Mouse (Mus musculus) G1E (cell line): Measurements from ENCODE around the gene Eif4h. TPM values are rescaled to one million over a fixed set of nuclear protein-coding genes. Genes with fewer than 3 reads are reported as not detected.
"Not testable (repeated sequence)": the region's sequence is repeated elsewhere in the genome, so short reads cannot be mapped to it uniquely, and the experiment has no call there.

Experiments used
- ATAC-seq: 2 replicates; pipeline ENCODE4 v1.8.0; 2016; ENCODE audit warnings: mild to moderate bottlenecking; ENCODE audit not compliant: insufficient number of reproducible peaks, poor library complexity, low FRiP score, severe bottlenecking; ENCODE audit errors: extremely low read depth
- DNase-seq: peaks from one replicate; pipeline ENCODE4 v3.0.0; 2012; ENCODE audit warnings: low spot score
- H3K27me3 ChIP-seq: 2 replicates; pipeline ENCODE4 v1.6.1; 2012; ENCODE audit warnings: mild to moderate bottlenecking, low read length, inconsistent platforms; ENCODE audit not compliant: insufficient read depth
- H3K36me3 ChIP-seq: replicated peaks from 2 replicates; pipeline ENCODE3; 2012; ENCODE audit warnings: mild to moderate bottlenecking, inconsistent platforms
- H3K4me1 ChIP-seq: 2 replicates; pipeline ENCODE4 v1.6.1; 2012; ENCODE audit warnings: low read depth, low read length, inconsistent platforms, mixed read lengths; ENCODE audit not compliant: insufficient read depth
- H3K4me3 ChIP-seq: 2 replicates; pipeline ENCODE4 v1.5.1; 2012; ENCODE audit warnings: low read depth, mild to moderate bottlenecking, inconsistent platforms, low read length, moderate library complexity, mixed read lengths
- H3K9me3 ChIP-seq: replicated peaks from 2 replicates; pipeline ENCODE4 v1.6.1; 2012; ENCODE audit warnings: inconsistent platforms
- CTCF ChIP-seq: IDR thresholded peaks from 2 replicates; pipeline ENCODE4 v1.5.1; 2012; ENCODE audit warnings: low read depth, low read length, inconsistent platforms, mixed read lengths
- GATA1 ChIP-seq: IDR thresholded peaks from 2 replicates; pipeline ENCODE4 v1.6.1; 2012; ENCODE audit warnings: borderline replicate concordance, low read length, inconsistent platforms, mixed read lengths
- GATA2 ChIP-seq: IDR thresholded peaks from 2 replicates; pipeline ENCODE4 v1.6.1; 2012; ENCODE audit warnings: low read depth, low read length, inconsistent platforms, borderline replicate concordance
- POLR2AphosphoS5 ChIP-seq: IDR thresholded peaks from 2 replicates; pipeline ENCODE4 v1.6.1; 2012; ENCODE audit warnings: low read depth, low read length, inconsistent platforms; ENCODE audit not compliant: insufficient replicate concordance
- TAL1 ChIP-seq: conservative IDR thresholded peaks from 2 replicates; pipeline ENCODE4 v1.6.1; 2012; ENCODE audit warnings: low read depth, low read length, inconsistent platforms, mixed read lengths
- polyA plus RNA-seq: library from polyadenylated mRNA; stranded (reverse); fragments of >175 nt; gene quantifications from 2 replicates; pipeline ENCODE4 v1.2.3, GENCODE M21; 2012
- total RNA-seq, 2 experiments: library from RNA; stranded (forward) in 1 of 2; stranded (reverse) in 1 of 2; fragments of 200-1000 nt in 1 of 2; fragments of >200 nt in 1 of 2; fragmentation: Nextera tagmentation in 1 of 2; gene quantifications; 2 replicates each; pipeline ENCODE4 v1.2.3; 2014 to 2017

Gene Eif4h
- total and polyA plus RNA-seq, 3 experiments, result 258 to 375 (median 367) TPM

- no peaks in the 10 kb centered on the region for H3K36me3 ChIP-seq
- ATAC-seq, result no peak
- TF ChIP-seq GATA2, result no peak
- no peak for TF ChIP-seq GATA1
- no peak for TF ChIP-seq CTCF
- no peak for TF ChIP-seq TAL1
- no peak for TF ChIP-seq POLR2AphosphoS5
These were observed 17.4 kb upstream of the Eif4h start for GRCm38 (mm10) chr5:134656708-134657107.

GRCm38 (mm10) chr5:134652015-134652414 lies 12.7 kb upstream of the Eif4h start:
- Histone ChIP-seq H3K4me1 (no peaks in the 10 kb centered on the region), H3K4me3 (no peak overlapping the region), H3K27me3 (peaks cover 30% of the 10 kb centered on the region), H3K9me3 (no peaks in the 10 kb centered on the region), H3K36me3 (no peaks in the 10 kb centered on the region)
- DNase-seq (no peak), ATAC-seq (no peak)
- TF ChIP-seq GATA1, result no peak
- no peak for TF ChIP-seq POLR2AphosphoS5
- TF ChIP-seq GATA2, result no peak
- no peak for TF ChIP-seq TAL1
- TF ChIP-seq CTCF, result no peak

More at GRCm38 (mm10) chr5:134656708-134657107, 17.4 kb upstream of the Eif4h start:
- H3K4me1 ChIP-seq, result no peaks in the 10 kb centered on the region
- H3K4me3 ChIP-seq, result no peak overlapping the region
- H3K27me3 ChIP-seq, result peaks cover 36% of the 10 kb centered on the region
- DNase-seq, result no peak
- no peaks in the 10 kb centered on the region for H3K9me3 ChIP-seq

GRCm38 (mm10) chr5:134650926-134651325 lies 11.6 kb upstream of the Eif4h start:
- no peaks in the 10 kb centered on the region for H3K9me3 ChIP-seq
- DNase-seq (no peak), ATAC-seq (no peak; the same call in 1 of the 2 replicates)
- no peak overlapping the region for H3K4me3 ChIP-seq
- no peaks in the 10 kb centered on the region for H3K4me1 ChIP-seq
- H3K36me3 ChIP-seq, result no peaks in the 10 kb centered on the region
- peak; percentile 42 for TF ChIP-seq CTCF
- TF ChIP-seq TAL1, result no peak
- H3K27me3 ChIP-seq, result peaks cover 24% of the 10 kb centered on the region

GRCm38 (mm10) chr5:134648976-134649375 lies 9.7 kb upstream of the Eif4h start:
- not testable (repeated sequence) for DNase-seq, H3K4me3 ChIP-seq, H3K9me3 ChIP-seq, H3K4me1 ChIP-seq, ATAC-seq, H3K36me3 ChIP-seq
- H3K27me3 ChIP-seq, result peaks cover 30% of the 10 kb centered on the region

GRCm38 (mm10) chr5:134647394-134647793 lies 8.1 kb upstream of the Eif4h start:
- no peak overlapping the region for H3K4me3 ChIP-seq
- DNase-seq, result no peak
- no peaks in the 10 kb centered on the region for H3K4me1 ChIP-seq
- ATAC-seq, result no peak
- no peaks in the 10 kb centered on the region for H3K36me3 ChIP-seq
- no peak for TF ChIP-seq TAL1
- TF ChIP-seq GATA1, result no peak
- TF ChIP-seq GATA2, result no peak
- no peak for TF ChIP-seq POLR2AphosphoS5
- no peak for TF ChIP-seq CTCF
- no peaks in the 10 kb centered on the region for H3K9me3 ChIP-seq
- peaks cover 23% of the 10 kb centered on the region for H3K27me3 ChIP-seq

GRCm38 (mm10) chr5:134646461-134646860 lies 7.2 kb upstream of the Eif4h start:
- Histone ChIP-seq H3K36me3 (no peaks in the 10 kb centered on the region), H3K27me3 (peaks cover 17% of the 10 kb centered on the region), H3K4me3 (no peak overlapping the region), H3K4me1 (no peaks in the 10 kb centered on the region), H3K9me3 (no peaks in the 10 kb centered on the region)
- DNase-seq (no peak), ATAC-seq (no peak)
- no peak for TF ChIP-seq GATA1

- Histone ChIP-seq H3K4me1 (peaks cover 5% of the 10 kb centered on the region), H3K9me3 (no peaks in the 10 kb centered on the region), H3K36me3 (no peaks in the 10 kb centered on the region), H3K27me3 (peaks cover 17% of the 10 kb centered on the region), H3K4me3 (no peak overlapping the region)
- DNase-seq, result no peak
- ATAC-seq, result no peak
- TF ChIP-seq GATA2 (no peak), GATA1 (no peak)
These were observed 5.4 kb upstream of the Eif4h start for GRCm38 (mm10) chr5:134644643-134645118.
